Mouse (Mus musculus) gonadal fat pad, adult 2 months (tissue): ENCODE results near the gene Cfap61. TPM values are rescaled to one million over a fixed set of nuclear protein-coding genes. Genes with fewer than 3 reads are reported as not detected.

Experiments
- DNase-seq: peaks from one replicate; pipeline ENCODE4 v3.0.0-alpha.2; 2012; ENCODE audit warnings: low read depth
- polyA plus RNA-seq: library from polyadenylated mRNA; depleted of rRNA; stranded (reverse); fragments of >200 nt; gene quantifications from 2 replicates; pipeline ENCODE4 v1.2.3, GENCODE M21; 2012

Cfap61 gene
- polyA plus RNA-seq, 1 experiment: 0.85 TPM

GRCm38 (mm10) chr2:145949475-145950068 lies 15.0 kb downstream of the Cfap61 start:
- no peak for DNase-seq

DNA sequence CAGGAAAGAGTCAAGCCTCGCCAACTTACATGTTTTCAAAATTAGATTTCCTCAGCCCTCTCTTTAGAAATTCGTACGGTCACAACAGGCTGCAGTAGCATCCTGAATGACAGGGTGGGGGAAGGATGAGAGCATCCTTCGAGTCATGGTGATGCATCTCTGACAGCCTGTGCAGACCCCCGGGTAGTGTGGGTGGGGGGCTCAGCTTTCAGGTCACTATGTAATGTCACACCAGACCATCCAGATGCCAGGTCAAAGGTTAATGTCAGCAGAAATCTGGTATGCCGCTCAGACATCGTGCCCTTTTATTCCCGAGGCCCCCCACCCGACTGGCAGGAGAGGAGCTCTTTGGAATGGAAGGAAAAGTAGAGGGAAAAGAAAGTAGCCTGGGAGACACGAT lies 15.7 kb downstream of the Cfap61 start:
- DNase-seq: no peak

DNA sequence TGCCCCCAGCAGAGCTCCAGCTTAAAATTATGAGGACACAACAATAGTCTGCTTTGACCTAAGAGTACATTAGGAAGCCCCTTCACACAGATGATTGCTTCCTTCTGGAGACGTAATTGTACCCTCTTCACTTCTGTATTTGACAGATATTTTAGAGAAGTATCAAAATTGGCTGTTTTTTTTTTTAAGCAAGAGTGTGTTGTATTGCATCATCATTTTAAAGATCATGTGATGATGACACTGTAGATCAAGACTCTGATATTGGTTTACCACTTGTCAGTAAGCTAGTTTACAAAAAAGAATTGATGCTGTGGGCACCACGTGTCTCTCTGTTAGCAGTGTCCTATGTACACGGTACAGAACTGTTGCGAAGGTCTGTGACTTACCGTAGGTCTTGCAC lies 18.1 kb downstream of the Cfap61 start:
- DNase-seq: no peak

DNA sequence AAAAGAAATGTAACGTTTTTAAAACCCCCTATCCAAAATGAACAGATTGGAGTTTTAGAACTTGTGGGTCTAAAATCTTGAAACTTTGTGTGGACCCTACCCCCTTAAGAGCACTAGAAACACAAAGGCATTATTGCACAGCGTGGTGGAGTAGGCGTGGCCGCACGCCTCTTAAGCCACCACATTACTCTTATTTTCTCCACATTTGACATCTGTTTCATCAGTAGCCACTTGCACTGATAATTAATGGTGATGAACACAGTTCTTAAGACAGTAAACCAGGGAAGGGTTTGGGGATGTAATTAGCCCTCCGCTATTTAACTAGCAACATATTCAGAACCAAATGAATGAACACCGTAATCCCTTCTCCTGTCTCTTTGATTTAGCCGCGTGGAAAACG lies 21.3 kb downstream of the Cfap61 start:
- no peak for DNase-seq

DNA sequence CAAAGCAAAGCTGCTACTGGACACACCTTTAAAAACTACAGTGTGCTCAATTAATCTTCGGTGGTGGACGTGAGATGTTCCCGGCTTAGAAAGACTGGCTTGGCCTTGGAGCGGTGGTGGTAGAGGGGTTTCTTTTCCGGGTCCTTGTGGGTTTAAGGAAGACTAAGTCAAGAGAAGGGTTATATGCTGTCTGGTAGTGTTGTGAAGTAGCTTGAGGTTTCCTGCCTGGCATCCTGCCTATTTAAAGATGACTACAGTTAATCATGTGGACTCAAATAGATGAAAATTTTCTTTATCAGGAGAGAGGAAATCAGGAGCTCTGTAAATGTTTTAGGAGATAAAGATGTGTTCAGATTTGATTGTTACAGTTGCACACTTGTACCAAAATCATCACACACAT lies 21.7 kb downstream of the Cfap61 start:
- no peak for DNase-seq

- no peak for DNase-seq
These were observed 22.9 kb downstream of the Cfap61 start for GRCm38 (mm10) chr2:145957450-145957849.

DNA sequence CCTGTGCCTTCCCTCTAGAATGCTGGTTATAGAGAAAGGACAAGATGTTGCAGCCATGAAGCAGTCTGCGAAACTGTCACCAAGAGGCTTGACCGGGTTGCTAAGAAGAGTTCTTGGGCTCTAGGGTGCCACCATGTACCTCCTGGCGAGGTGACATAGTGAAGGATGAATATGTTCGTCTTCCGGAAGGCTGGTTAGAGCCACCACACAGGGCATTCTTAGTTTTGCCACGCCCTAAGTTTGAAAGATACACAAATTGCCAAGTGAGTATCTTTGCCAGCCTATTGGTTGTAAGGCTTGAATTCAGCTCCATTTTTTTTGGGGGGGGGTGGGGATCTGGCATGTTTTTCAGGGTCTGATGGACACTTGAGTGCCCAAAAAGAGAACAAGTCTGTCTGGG lies 23.5 kb downstream of the Cfap61 start:
- no peak for DNase-seq

DNA sequence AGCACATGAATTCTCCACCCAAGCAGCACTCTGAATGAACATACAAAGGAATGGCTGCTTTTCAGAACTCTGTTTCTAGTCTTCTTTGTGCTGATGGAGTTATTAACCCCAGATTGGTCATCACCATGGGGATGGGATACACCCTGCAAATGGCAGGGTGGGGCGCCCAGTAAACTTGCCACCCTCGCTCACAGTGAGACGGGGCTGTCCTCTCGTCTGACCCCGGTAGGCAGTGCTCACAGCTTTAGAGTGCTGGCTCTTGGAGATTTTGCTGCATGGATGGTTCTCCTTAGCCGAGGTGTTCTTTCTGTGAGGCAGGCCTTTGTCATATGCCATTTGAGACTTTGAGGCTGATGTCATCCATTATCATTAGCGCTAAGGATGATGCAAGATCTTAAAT lies 24.0 kb downstream of the Cfap61 start:
- no peak for DNase-seq

DNA sequence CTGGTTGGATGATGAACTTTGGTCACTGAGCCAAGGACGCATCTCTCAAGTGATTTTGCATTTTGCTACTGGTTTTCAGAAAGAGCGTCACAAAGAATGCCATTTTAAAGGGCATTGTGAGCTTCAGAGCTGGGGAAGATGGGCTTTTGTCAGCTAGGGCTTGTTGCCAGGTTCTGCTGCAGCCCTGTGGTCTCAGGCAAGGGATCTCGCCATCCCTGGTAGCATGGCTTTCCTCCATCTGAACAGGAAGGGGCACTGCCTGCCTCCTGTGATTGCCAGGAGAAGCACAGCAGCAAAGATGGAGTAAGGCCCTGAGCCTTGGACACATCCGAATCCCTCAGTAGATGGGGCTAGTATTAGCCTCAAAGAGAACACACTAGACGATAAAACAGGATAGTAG lies 27.3 kb downstream of the Cfap61 start:
- no peak for DNase-seq

DNA sequence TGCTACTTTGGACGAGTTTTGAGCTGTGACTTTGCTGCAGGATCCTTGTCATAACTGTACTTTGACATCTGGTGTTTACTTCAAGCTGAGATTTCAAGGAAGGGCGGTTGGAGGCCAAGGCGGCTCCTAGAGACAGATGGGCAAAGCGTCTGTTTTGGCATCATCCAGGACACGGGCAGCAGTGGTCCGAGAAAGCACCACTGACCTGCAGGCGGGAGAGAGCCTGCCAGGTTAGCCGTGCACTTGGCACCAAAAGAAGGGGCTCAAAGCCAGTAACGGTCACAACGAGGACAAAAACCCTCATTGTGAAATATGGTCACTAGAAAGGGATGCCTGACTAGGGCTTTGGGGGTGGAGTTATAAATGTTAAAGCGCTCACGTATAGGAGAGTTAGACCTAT lies 36.2 kb downstream of the Cfap61 start:
- no peak for DNase-seq

DNA sequence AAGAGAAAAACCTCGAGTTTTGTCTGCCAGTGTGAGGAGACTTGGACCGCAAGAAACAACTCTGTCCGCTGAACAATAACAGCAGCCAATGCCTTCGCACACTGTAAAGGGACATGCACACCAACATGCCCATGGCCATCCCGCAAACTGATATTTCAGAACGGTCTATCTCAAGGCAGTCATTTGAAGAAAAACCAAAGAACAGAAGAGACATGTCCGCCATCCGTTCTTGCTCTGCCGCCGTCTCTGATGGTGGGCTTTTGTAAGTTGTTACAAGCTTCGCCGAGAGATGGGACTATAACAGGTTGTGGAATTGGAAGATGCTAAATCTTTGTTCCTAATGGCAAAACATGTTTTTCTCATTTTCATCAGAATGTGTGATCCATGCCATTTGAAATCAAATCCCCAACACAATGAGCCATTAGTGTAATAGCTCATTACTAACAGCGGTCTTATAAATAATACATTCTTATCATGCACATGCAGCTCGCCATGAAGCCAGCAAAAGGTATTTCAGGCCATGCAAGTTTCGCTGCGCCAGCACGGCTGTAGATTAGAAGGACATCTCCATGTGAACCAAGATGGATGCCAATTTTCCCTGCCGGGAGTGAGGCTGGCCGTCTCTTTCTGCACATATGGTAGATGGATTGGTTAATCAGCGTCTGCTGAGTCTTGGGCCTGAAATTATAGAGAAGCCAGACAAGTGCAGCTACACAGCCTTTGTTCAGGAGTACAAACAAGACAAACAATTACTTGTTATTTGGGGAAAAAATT lies 36.8 kb downstream of the Cfap61 start:
- DNase-seq: no peak

DNA sequence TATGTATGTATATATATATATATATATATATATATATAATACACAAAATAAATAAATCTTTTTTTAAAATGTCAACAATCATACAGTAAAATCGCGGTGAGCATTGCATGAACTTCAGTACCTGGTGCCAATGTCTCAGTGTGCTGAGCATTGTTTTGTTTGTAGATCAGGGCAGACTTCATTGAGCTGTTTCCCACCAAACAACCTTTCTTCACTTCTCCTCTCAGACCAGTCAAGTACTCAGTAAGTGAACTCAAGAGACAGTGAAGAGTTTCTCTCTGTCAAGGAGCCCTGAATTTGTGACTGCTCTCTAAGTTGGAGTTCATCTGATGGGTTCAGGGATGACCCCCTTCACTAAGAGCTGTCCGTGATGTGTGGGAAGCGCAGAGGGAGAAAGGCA lies 38.0 kb downstream of the Cfap61 start:
- no peak for DNase-seq

DNA sequence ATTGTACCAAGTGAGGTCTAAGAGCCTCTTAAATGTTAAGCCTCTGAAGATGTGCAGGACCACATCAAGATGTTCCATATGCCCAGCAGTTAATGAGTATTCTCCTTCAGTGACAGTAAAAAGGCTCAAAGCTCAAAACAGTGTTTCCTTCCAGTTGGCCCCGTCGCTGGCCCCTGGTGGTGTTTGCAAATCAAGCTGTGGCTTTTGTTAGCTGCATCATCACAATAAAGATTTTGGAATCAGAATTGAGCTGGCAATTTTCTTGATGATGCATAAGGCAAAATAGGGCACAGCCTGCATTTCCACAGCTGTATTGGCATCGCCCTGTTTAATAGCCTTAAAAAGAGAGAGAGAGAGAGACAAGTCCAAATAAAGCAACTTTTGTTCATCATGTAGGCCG lies 45.0 kb downstream of the Cfap61 start:
- DNase-seq: no peak

- DNase-seq: no peak
These were observed 46.3 kb downstream of the Cfap61 start for GRCm38 (mm10) chr2:145980881-145981280.

- no peak for DNase-seq
These were observed 47.1 kb downstream of the Cfap61 start for GRCm38 (mm10) chr2:145981699-145982112.

DNA sequence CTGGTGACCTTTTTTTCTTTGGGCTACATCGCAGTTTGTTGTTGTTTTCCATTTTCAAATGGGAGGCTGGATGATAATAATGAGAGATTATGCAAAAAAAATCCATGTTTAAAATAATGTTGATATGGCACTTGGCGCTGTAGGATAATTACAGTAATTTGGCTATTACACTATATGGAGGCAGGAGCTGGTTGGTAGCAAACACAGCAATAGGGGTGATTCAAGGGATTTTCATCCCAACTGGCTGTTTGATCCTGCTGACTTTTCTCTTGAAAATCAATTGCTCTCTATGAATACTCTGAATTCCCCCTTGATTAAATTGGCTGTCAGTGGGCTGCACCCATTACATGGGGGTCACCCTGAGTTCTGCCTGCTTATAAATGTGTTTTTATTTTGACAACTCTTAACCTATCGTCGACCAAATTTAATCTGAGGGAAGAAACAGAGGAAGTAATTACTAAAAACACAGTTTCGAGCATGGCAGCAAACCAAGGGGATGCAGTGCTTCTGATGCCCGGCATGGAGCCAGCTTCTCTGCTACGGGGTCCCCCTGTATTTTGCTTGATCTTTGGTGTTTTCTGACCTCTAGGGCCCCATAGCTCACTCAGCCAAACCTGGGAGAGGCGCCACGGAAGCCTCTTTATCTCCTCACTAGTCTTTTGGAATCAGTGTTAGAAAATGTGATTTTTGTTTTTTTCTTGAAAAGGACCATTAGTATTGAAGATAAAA lies 47.9 kb downstream of the Cfap61 start:
- no peak for DNase-seq

- DNase-seq: no peak
These were observed 53.2 kb downstream of the Cfap61 start for GRCm38 (mm10) chr2:145987757-145988156.

DNA sequence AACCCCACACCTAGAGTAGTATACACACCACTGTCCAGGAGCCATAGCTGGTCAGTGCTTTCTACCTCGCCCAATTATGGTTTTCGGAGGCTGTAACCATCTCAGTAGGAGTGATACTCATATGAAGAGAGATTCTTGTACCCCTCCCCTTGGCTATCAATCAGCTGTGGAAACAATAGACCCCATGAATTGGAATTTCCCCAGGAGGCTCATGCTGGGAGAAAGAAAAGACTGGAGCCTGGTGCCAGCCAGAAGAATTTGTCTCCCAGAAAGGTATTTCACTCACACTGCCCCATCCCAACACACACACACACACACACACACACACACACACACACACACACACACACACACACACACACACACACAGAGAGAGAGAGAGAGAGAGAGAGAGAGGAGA lies 55.9 kb downstream of the Cfap61 start:
- no peak for DNase-seq

DNA sequence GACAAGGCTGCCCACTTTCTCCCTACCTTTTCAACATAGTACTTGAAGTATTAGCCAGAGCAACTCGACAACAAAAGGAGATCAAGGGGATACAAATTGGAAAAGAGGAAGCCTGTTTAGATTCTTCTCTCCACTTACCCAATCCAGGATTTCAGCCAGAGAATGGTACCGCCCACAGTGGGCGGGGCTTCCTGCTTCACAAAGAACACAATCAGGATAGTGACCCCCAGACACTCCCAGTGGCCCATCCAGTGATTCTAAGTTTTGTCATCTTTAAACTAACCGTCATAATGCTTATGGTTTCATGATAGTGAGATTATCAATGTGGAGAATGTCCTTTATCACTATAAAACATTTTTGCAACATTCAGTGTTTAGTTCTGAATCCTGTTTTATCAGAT lies 61.9 kb downstream of the Cfap61 start:
- no peak for DNase-seq

DNA sequence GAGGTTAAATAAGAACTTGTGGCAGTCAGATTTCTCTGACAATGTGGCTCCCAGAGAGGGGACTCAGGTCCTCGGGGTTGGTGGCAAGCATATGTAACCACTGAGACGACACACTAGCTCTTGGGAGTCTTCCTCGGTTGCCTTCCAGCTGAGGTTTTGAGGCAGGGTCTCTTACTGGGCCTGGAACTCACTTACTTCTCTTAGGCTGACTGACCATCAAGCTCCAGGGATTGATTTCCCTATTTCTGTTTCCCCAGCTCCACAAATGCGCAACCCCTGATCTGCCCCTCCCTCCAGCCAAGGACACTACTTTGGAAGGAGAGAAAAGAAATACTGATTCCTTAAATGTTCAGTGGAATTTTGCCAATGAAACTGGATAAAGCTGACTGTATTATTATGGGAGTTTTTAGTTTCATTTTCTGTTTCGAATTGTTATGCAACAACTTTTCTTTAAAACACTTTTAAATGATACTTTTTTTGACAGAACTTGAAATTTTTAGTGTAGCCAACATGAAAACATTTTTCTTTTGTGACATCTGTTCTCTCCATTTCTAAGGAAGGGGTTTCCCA lies 63.5 kb downstream of the Cfap61 start:
- no peak for DNase-seq

DNA sequence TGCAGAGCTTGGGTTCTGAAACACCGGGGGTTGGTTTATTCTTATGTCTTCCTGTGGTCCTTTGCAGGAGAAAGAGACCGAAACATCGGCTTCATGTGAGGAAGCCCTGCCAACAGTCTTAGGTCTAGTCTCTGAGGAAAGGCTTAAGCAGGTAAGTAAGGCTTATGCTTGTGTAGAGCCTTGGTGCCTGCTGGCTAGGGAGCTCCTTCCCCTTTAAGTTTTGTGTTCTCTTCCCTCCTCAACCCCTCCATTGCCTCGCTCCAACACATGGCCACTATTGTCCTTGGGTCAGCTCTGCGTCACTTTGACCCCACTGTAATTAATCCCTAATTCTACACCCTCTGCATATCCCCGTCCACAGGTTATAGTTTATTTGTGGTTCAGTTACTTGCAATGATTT lies 74.2 kb downstream of the Cfap61 start:
- no peak for DNase-seq

GRCm38 (mm10) chr2:146009596-146010349 lies 75.2 kb downstream of the Cfap61 start:
- DNase-seq: no peak
